Mouse (Mus musculus) forebrain, embryonic 14.5 days (tissue): ENCODE results near the gene Sema7a. TPM values are rescaled to one million over a fixed set of nuclear protein-coding genes. Genes with fewer than 3 reads are reported as not detected.

Experiments used
- ATAC-seq: fragments of 200-750 bp; cut with Nextera tagmentation; 2 replicates; pipeline ENCODE4 v1.8.0; 2017; ENCODE audit warnings: mild to moderate bottlenecking, moderate library complexity
- DNase-seq: peaks from one replicate; pipeline ENCODE4 v3.0.0-alpha.2; 2015; ENCODE audit warnings: low spot score
- H3K27ac ChIP-seq: fragments of 300-500 bp; sonication (generic); 2 replicates; pipeline ENCODE4 v1.5.1; 2014; ENCODE audit warnings: low read depth, mild to moderate bottlenecking, control low read depth, low read length, moderate library complexity
- H3K27me3 ChIP-seq: fragments of 300-500 bp; sonication (generic); replicated peaks from 2 replicates; pipeline ENCODE4 v1.6.1; 2014; ENCODE audit warnings: low read length, control low read depth, mixed read lengths; ENCODE audit not compliant: control insufficient read depth, insufficient read depth
- H3K36me3 ChIP-seq: fragments of 300-500 bp; sonication (generic); 2 replicates; pipeline ENCODE4 v1.6.1; 2014; ENCODE audit warnings: low read length, control low read depth; ENCODE audit not compliant: control insufficient read depth, insufficient read depth
- H3K4me1 ChIP-seq: fragments of 300-500 bp; sonication (generic); 2 replicates; pipeline ENCODE4 v1.6.1; 2014; ENCODE audit warnings: antibody characterized with exemption, low read length, control low read depth; ENCODE audit not compliant: control insufficient read depth, insufficient read depth
- H3K4me2 ChIP-seq: fragments of 300-500 bp; sonication (generic); 2 replicates; pipeline ENCODE4 v1.6.1; 2014; ENCODE audit warnings: mild to moderate bottlenecking, control low read depth, low read length
- H3K4me3 ChIP-seq: fragments of 300-500 bp; sonication (generic); 2 replicates; pipeline ENCODE4 v1.5.1; 2014; ENCODE audit warnings: low read depth, low read length, control low read depth
- H3K9ac ChIP-seq: fragments of 300-500 bp; sonication (generic); 2 replicates; pipeline ENCODE4 v1.6.1; 2014; ENCODE audit warnings: mild to moderate bottlenecking, low read length, control low read depth, moderate library complexity
- H3K9me3 ChIP-seq: fragments of 300-500 bp; sonication (generic); replicated peaks from 2 replicates; pipeline ENCODE4 v1.6.1; 2016; ENCODE audit warnings: low read length, control low read depth, mixed read lengths; ENCODE audit not compliant: control insufficient read depth
- WGBS: fragments of 180-500 bp; shearing (Covaris S2); extraction: QIAGEN DNeasy Blood & Tissue Kit; methylation state at CpG from one replicate; pipeline ENCODE4 v1.1.7; 2014; 5-methylcytosine and 5-hydroxymethylcytosine counted together
- polyA plus RNA-seq: library from polyadenylated mRNA; unstranded; fragments of >200 nt; fragmentation: Nextera tagmentation; extraction: Ambion mirVana; gene quantifications from 2 replicates; pipeline ENCODE4 v1.2.1, GENCODE M21; 2014

Gene Sema7a
- polyA plus RNA-seq, 1 experiment from 2014 or later = 3.6 TPM

DNA sequence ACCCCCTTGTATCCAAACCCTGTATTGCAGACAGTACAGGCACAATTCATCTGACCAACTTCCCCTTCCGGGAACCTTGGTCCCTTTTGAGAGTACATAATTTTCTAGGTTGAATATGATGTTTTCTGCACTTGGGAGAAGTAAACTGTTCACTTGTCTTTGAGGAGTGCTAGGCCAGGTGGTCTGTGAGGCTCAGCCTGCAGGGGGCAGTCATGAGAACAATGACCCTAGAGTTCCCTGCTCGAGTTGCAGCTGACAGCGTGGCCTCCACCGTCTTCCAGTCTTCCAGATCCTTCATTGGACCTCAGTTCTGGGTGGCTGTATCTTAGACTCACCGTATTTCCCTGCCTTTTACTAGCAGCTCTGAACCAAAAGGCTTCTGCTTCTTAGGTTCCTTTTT lies 4.7 kb downstream of the Sema7a start:
- Histone ChIP-seq H3K27ac (no peak overlapping the region), H3K9me3 (no peaks in the 10 kb centered on the region), H3K36me3 (no peaks in the 10 kb centered on the region), H3K4me1 (peaks cover 23% of the 10 kb centered on the region), H3K27me3 (no peaks in the 10 kb centered on the region; the same call in 1 of the 2 replicates), H3K9ac (no peak overlapping the region), H3K4me2 (no peak overlapping the region), H3K4me3 (no peak overlapping the region)
- WGBS = 28% methylated on average over 5 of the region's 5 CpGs
- DNase-seq (peak; percentile 40), ATAC-seq (no peak)

DNA sequence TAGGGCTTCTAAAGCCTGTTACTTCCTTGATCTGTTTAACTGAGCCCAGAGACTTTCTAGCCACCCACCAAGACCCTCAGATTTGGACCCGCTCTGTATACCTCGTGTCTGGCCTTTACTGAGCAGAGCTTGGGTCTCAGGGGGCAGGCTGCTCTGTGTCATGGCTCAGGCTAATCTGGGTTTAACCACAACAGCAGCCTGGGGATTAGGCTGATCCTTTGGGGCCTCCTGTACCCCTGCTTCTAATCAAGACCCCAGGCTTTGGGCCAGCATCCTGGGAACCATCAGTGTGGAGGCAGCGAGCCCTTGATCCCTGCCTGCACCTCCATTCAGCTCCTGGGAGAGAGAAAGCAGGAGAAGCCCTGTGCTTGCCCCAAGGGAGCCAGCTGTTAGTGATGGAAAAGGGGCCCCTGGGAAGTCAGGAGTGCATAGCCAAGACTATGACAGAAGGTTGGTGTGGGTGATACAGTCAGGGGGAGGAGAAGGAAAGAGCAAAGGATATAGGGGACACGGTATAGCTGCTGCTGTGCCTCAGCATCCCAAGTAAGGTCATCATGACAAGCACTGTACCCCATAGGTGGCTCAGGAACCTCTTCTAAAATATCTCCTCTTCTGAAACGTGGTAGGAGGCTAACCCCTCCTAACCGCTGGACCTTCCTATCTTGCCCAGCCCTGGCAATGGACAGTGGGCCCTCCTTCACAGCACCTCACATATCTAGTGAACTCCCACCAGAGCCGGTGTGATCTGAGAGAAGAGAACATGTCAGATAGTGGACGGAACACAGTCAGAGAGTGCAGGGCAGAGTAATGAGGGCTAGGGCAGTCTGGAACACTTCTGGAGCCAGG lies 6.1 kb downstream of the Sema7a start:
- no peaks in the 10 kb centered on the region for H3K36me3 ChIP-seq
- 65% methylated on average over 8 of the region's 8 CpGs for WGBS
- H3K9me3 ChIP-seq = no peaks in the 10 kb centered on the region
- H3K27me3 ChIP-seq = no peaks in the 10 kb centered on the region; the same call in 1 of the 2 replicates
- ATAC-seq (no peak), DNase-seq (no peak)
- H3K4me2 ChIP-seq = no peak overlapping the region
- peaks cover 34% of the 10 kb centered on the region for H3K4me1 ChIP-seq
- no peak overlapping the region for H3K27ac ChIP-seq
- no peak overlapping the region for H3K4me3 ChIP-seq
- H3K9ac ChIP-seq = no peak overlapping the region

DNA sequence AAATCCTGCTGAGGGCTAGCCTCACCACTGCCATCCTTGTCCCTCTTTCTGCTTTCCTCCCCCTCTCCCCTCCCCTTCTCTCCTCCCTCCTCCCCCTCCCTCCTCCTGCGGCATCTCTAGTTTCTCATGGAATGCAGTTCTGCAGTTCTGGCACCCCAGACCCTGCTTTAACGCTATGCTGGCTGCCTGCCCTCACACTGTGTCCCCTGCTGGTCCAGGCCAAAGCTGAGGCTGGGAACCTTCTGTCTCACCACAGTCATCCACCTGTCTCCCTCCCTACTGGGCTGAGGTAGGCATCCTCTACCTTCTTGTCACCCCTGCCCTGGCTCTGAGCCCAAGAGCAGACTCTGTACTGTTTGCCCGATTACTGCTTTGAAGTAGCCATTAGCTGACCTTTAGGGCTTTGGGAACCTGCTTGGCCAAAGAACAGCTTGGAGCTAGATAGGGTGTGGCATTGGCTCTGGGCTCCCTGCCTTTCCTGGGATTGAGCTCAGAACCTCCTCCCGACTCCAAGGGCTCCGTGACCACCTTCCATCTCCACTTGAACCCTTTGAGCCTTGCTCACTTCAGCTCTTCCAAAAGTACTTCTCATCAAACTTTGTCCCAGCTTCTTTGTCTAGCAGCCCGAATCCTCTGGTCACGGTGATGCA lies 7.6 kb downstream of the Sema7a start:
- Histone ChIP-seq H3K27ac (no peak overlapping the region), H3K27me3 (no peaks in the 10 kb centered on the region), H3K4me2 (no peak overlapping the region), H3K9ac (no peak overlapping the region), H3K4me3 (no peak overlapping the region), H3K4me1 (peaks cover 30% of the 10 kb centered on the region), H3K9me3 (no peaks in the 10 kb centered on the region), H3K36me3 (no peaks in the 10 kb centered on the region)
- no peak for DNase-seq
- 64% methylated on average over 7 of the region's 7 CpGs for WGBS
- ATAC-seq = no peak

DNA sequence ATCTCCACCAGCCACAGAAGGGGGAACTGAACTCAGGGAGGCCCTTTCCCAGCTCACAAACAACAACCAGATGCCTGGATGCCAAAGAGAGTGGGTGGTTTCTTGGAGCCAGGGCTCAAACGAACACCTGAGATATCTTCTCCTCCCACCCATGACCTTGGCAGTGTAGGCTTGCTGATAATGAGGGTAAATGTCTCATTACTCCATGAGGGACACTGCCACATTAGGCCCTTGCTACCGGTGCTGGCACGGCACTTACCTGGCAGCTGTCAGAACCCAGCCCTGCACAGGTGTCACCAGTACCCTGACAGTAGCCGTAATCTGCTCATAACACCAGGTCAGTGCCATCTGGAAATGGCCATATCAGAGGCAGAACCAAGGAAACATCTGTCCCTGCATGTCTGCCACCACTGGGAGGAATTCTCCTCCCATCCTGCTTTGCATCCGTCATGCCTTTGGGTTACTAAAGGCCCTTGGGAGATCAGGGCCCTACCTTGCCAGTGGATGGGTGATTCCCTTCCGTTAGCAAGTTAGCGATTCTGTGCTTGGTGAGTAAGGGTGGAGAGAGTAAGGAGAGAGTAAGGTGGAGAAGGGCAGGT lies 8.5 kb downstream of the Sema7a start:
- peaks cover 24% of the 10 kb centered on the region for H3K4me1 ChIP-seq
- 86% methylated on average over 7 of the region's 7 CpGs for WGBS
- H3K4me2 ChIP-seq = no peak overlapping the region
- no peak overlapping the region for H3K27ac ChIP-seq
- no peaks in the 10 kb centered on the region for H3K36me3 ChIP-seq
- no peak overlapping the region for H3K4me3 ChIP-seq
- no peaks in the 10 kb centered on the region for H3K9me3 ChIP-seq
- no peak for DNase-seq
- no peak for ATAC-seq
- H3K9ac ChIP-seq = no peak overlapping the region
- H3K27me3 ChIP-seq = no peaks in the 10 kb centered on the region

DNA sequence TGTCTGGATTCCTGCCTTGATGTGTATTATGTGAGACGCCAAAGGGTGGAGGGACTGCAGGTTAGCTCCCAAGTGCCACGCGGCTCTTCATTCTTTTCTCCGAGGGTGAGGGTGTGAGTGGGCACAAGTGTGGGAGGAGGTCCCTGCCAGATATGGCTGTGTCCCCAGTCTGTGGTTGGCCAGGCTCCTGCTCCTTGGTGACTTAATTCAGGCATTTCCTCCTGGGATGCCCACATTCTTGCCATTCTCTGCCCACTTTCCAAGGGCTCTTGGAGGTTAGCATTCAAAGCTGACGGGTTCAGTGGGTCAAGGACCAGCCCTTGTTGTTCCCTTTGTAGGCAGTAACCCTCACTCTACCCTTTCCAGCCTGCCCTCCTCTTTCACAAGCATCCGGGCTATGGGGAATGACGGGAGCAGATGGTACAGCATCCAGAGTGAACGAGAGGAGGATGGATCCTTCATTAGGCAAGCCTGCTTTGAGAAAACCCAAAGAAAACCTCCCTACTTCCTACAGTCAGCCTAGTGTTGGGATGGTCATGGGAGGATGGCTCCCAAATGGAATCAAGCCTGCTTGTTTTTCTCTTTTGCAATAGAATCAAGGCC lies 9.3 kb downstream of the Sema7a start:
- Histone ChIP-seq H3K4me2 (no peak overlapping the region), H3K36me3 (no peaks in the 10 kb centered on the region), H3K4me1 (peaks cover 24% of the 10 kb centered on the region), H3K9ac (no peak overlapping the region), H3K9me3 (no peaks in the 10 kb centered on the region), H3K4me3 (no peak overlapping the region), H3K27me3 (no peaks in the 10 kb centered on the region), H3K27ac (no peak overlapping the region)
- no peak for DNase-seq
- ATAC-seq = no peak
- 76% methylated on average over 8 of the region's 8 CpGs for WGBS

DNA sequence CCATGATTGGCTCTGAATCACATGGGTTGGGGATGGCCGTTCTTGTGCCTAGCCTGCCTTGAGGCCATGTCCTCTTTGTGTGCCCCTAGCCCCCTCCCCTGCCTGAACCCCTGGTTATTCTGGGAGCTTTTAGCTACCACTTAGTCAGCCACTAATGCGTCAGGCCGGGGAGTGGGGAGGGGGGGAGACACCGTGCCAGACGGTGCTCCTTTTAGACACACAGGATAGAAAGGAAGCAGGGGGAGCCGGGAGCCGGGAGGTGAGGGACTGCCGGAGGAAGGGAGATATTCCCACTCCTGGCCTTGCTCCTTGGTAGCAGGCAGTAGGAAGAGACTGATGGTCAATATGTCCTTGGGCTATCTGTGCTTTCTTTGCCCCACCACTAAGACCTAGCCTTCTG lies 10.0 kb downstream of the Sema7a start:
- WGBS = 22% methylated on average over 8 of the region's 8 CpGs
- no peak overlapping the region for H3K4me3 ChIP-seq
- H3K9me3 ChIP-seq = no peaks in the 10 kb centered on the region
- H3K9ac ChIP-seq = no peak overlapping the region; the same call in 1 of the 2 replicates
- ATAC-seq = peak; percentile 34; the same call in 1 of the 2 replicates
- no peaks in the 10 kb centered on the region for H3K27me3 ChIP-seq
- no peak overlapping the region for H3K27ac ChIP-seq
- H3K4me1 ChIP-seq = peaks cover 24% of the 10 kb centered on the region
- no peaks in the 10 kb centered on the region for H3K36me3 ChIP-seq
- H3K4me2 ChIP-seq = no peak overlapping the region
- no peak for DNase-seq

DNA sequence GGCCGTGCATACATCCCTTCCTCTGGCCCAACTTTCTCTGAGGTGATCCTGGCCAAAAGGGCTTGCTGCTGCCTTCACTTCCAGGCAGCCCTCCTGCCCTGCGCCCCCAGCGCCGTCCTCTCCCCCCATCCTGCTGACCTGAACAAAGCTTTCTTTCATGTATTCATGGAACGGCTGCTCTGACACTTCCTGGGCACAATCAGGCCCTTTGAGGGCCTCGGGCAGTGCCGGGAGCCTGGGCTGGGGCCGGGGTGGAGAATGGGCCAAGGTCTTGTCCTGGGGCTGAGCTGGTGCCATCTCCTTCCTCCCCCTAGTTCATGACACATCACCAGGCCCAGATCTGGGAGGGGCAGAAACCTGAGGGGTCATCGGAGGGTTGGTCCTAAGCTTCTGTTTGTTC lies 10.6 kb downstream of the Sema7a start:
- Histone ChIP-seq H3K4me2 (no peak overlapping the region), H3K4me3 (no peak overlapping the region), H3K27ac (no peak overlapping the region), H3K4me1 (peaks cover 24% of the 10 kb centered on the region), H3K36me3 (peaks cover 4% of the 10 kb centered on the region; the same call in 1 of the 2 replicates), H3K27me3 (no peaks in the 10 kb centered on the region), H3K9ac (no peak overlapping the region), H3K9me3 (no peaks in the 10 kb centered on the region)
- 23% methylated on average over 9 of the region's 9 CpGs for WGBS
- DNase-seq (no peak), ATAC-seq (no peak)

DNA sequence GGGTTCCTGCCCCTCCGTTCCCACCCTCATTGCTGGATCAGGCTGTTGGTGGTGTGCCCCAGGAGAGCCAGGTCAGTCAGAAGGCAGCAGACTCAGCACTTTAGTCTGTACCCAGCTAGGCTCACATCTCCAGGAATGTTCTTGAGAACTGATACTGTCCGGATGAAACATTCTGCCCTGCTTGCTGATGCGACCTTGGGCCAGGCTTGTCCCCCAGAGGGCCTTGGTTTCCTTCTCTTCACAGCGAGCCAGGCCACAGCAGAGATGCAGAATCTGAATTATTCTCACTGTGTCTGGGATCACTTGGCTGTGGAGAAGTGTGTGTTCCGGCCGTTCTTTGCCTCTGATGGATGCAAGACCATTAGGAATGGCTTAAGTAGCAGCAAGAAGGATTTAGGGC lies 12.1 kb downstream of the Sema7a start:
- WGBS = 75% methylated on average over 6 of the region's 6 CpGs
- no peak for ATAC-seq
- H3K9ac ChIP-seq = no peak overlapping the region

More for the DNA sequence above, 12.1 kb downstream of the Sema7a start:
- Histone ChIP-seq H3K4me3 (no peak overlapping the region), H3K27ac (no peak overlapping the region), H3K27me3 (no peaks in the 10 kb centered on the region), H3K4me1 (peaks cover 22% of the 10 kb centered on the region), H3K9me3 (no peaks in the 10 kb centered on the region), H3K4me2 (no peak overlapping the region), H3K36me3 (peaks cover 19% of the 10 kb centered on the region; the same call in 1 of the 2 replicates)
- no peak for DNase-seq
